Mouse (Mus musculus): ENCODE measurements around the gene Eif2b1. TPM values are rescaled to one million over a fixed set of nuclear protein-coding genes. Genes with fewer than 3 reads are reported as not detected.
A peak's percentile ranks its signal among the peaks of the same experiment; 100 is the strongest.
"Not testable (repeated sequence)": the region's sequence is repeated elsewhere in the genome, so short reads cannot be mapped to it uniquely, and the experiment has no call there.

Gene Eif2b1
- polyA plus RNA-seq, 3 experiments from 2014 or later = 43.2 to 54.2 (median 51.1) TPM

DNA sequence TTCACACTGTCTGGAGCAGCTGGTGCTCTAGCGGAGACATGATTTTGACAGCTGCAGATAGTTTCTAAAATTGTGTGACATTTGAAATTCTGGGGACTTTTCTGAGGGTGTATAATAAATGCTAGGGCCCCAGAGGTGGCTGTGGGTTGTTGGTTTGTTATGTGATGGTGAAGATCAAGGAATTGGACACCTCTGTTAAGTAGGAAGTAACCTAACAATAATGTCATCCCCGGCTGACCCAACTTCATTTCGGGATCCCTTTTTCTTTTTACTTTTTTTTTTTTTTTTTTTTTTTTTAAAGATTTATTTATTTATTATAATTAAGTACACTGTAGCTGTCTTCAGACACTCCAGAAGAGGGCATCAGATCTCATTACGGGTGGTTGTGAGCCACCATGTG, 28.2 kb downstream of the Eif2b1 start:
- ATAC-seq = not testable (repeated sequence)

DNA sequence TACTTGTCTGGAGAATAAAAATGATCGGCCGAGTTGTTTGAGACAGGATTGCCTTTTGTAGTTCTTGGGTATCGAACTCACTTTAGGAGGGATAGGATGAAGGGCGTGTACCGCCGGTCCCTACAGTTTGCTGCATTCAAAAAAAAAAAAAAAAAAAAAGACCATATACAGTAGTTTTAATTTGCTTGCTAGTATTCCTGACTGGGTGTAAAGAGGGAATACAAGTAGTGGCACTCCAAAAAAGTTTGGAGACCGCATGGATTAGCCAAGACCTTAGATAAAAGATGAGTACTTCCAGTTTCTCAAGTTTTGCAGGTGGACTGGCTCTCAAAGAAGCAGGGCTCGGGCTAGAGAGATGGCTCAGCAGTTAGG, 37.3 kb downstream of the Eif2b1 start:
- no peak for ATAC-seq

DNA sequence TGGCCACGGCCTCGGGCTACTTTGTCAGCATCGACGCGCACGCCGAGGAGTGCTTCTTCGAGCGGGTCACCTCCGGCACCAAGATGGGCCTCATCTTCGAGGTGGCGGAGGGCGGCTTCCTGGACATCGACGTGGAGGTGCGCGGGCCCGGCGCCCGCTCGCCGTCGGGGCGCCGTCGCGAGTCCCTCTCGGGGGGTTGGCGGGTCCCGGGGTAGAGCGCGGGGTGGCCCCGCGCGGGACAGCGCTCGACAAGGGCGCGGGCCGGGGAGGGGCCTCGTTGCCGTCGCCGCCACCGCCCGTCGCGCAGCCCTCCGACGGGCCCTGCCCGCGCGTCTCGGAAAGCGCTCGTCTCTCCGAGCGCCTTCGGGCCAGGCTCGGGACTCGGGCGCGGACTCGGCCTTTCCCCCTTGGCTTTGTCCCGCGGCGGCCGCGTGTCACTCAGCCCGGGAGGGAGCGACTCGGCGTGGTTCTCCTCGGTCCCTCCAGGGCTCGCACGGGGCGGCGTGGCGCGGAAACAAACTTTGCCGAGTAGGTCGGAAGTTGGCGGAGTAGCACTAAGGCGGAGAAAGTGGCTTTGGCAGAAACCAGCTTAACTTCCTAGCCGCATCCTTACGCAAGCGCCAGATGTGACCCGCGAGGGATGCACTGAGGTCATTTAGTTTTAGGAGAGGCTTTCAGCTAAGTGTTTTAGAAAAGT, 37.9 kb downstream of the Eif2b1 start:
- ATAC-seq = peak; percentile 45

- peak; percentile 91 for ATAC-seq
These were observed 38.5 kb downstream of the Eif2b1 start, which contains the start of gene Tmed2 for GRCm38 (mm10) chr5:124540383-124540786. Gene Tmed2, plus strand, starts transcription at chr5:124540695.

DNA sequence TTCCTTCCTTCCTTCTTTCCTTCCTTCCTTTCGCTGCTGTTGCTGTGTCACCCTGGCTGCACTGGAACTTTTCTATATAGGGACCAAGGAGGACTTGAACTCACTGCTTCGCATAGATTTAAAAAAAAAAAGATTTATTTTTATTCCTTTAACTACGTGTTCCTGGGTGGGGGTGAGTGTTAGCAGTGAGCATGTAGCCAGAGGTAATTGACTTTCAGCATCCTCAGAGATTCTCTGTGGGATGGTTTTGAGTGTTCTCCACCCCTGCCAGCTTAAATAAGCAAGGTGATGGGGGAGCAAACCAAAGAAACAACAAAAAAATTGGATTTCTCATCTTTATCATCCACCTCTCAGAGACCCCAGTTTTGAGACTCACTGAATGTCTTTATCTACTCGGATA, 39.0 kb downstream of the Eif2b1 start:
- ATAC-seq = no peak

- peak; percentile 23 for ATAC-seq
These were observed 39.8 kb downstream of the Eif2b1 start for GRCm38 (mm10) chr5:124538813-124539792.

DNA sequence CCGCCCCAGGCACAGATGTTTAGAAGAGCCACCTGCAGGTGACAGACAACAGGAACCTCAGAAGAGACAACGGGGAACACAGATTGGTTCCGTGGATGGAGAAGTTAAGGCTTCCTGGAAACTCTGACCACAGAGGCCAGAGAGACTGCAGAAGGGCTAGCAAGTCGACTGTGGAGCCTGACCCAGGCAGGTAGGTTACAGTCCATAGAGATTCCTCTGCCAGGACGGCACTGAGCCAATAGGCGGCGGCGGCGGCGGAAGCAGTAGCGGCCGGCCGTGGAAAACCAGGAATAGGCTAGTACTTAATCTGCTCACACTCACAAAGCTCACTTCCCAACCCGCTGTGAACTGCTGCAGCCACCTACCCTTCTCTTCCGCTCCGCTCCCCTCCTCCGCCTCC, 42.2 kb downstream of the Eif2b1 start:
- ATAC-seq = no peak

DNA sequence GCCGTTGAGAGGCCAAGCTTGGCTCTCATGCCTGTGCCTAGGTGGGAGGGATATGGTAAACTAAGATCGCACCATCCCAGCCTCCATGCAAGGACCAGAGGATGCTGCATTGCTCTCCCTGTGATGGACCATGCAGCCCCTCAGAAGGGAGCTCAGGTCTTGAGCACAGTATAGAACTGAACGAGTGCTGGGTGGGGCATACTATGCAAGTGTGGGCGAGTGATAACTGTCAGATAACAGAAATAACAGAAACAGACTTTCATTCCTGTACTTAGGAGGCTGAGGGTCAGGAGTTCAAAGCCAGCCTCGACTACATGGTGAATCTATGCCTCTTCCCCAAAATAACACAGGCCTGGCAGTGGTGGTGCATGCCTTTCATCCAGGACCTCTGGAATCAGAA, 43.9 kb downstream of the Eif2b1 start:
- ATAC-seq = no peak

DNA sequence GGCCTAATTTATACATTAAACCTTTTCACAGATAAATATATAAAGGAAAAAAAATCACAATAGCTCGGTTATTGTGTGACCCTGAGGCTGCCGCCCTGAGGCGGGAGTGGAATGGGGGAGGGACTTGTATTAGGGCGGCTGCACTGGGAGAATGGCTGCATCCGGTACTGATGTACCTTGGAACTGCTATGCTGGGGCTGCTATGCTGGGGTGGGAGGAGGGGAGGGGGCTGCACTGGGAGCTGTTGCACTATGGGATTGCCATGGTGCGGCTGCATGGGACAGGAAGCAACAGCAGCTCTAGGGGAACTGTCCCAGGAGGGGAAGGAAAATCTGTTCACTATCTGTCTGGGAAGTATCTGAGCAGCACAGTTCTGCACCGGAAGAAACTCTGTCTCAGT, 46.5 kb downstream of the Eif2b1 start:
- no peak for ATAC-seq

GRCm38 (mm10) chr5:124531583-124531930, 47.4 kb downstream of the Eif2b1 start:
- peak; percentile 25 for ATAC-seq

DNA sequence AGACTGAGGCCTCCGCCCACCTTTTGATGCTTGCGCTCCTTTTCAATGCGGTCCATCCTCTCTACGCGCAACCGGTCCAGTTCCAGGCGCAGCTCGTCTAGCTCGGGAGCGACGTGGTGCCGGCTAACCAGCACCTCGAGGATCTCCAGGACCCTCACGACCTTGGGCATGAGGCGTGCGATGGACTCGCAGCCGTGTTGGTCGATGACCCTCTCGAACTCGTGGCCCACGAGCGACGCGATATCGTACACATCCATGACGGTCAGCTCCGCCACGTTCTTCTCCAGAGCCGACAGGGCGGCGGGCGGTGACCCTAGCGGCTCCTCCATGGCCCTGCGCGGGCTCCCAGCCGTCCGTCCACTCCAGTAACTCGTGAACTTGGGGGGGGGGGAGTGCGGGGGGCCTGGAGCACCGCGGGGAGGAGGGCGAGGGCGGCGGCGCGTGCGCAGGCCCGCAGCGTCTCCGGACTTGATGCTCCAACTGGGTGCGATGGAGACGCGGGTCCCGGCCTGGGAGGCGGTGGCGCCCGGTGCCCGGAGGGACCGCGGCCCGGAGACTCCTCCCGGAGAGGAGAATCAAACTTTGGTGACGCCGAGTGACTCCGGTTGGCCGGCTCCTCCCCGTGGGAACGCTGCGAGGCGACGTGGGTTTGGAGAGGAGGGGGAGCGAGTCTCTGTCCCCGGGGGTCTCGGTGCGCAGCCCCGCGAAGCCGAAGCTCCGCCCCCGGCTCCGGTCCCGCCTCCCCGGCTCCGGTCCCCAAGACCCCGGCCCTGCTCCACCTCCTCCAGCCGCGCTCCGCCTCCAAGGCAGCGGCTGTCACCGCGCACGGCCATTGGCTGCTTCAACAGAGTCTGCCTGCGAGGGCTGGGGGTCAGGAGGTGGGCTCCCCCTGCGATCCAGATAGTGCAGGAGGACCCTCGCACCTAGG, 48.0 kb downstream of the Eif2b1 start, which contains the start of gene Rilpl1:
Gene Rilpl1 (minus strand): TSS at position 737 of the 928 bp plus-strand sequence.
- peak; percentile 82 for ATAC-seq

DNA sequence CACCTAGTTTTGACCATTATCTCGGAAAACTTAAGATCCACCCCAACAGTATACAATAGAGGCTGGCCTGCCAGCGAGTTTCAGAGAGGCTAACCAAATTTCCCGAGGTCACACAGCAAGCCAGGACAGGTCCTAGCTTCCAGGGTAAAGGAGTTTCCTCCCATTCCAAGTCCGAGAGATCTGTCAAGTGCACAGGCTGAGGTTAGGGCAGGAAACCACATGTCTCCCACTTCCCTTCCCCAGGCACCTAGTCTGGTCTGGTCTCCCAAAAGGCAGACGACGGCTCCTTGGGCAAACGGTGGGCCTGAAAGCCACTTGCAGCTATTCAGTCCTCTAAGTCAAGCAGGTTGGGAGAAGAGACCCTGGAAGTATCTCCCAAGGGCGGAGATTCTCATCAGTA, 49.2 kb downstream of the Eif2b1 start:
- ATAC-seq = no peak

DNA sequence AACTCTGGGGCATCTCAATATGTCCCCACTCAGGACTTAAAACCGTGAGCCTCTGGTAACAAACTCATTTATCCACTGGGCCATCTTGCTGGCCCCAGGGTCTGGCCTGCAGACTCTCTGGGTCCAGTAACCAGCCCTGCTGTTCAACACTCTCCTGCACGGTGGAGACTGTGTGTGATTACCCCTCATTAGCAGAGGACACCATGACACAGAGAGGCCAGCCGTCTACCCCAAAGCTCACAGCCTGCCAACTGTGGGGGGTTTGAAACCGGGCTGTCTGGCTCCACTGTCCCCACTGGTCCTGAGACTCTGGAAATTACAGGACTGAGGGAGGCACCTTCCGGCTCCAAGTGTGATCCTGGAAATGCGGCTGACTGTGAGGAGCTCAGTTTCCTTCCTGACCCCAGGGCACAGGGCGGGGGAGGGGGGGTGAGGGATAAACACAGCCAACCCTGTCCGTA, 49.7 kb downstream of the Eif2b1 start:
- ATAC-seq = no peak

- ATAC-seq = no peak
These were observed 50.1 kb downstream of the Eif2b1 start for GRCm38 (mm10) chr5:124528791-124529190.

GRCm38 (mm10) chr5:124528351-124528750, 50.6 kb downstream of the Eif2b1 start:
- ATAC-seq = no peak

DNA sequence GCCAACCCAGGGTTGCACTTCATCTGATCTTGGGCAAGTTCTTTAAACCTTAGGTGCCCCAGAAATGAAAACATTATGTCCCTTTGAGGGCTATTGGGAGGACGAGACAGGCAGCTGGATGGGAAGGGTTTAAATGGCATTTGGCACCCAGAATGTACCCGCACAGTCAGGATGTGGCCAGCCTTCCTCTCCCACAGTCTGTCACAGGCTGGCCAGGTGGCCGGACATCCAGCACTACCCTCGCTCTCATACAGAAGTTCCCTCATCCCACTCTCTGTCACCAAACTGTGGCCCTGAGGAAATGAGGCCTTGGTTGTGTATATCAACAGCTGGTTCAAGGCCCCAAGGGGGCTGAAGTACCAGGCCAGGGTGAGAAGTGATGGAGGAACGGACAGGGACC, 54.0 kb downstream of the Eif2b1 start:
- no peak for ATAC-seq

- ATAC-seq = no peak
These were observed 55.9 kb downstream of the Eif2b1 start for GRCm38 (mm10) chr5:124523032-124523431.

DNA sequence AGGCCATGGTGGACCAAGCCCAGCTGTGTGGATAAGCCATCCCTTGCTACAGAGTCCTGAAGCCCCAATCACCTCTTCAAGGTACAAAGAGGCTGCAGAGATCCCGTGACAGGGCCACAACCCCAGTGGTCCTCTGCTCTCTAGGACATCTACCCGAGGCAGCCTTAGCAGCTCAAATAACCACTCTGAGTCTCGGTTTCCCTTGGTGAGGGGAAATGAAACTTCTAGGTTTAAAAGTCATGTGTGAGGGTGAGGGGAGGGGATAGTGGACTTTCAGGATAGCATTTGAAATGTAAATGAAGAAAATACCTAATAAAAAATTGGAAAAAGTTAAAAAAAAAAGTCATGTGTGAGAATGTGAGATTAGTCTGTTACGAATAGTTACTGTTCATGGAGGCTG, 57.3 kb downstream of the Eif2b1 start:
- no peak for ATAC-seq

Data from inflammation-experienced regulatory T-cells, adult 6 months (primary cell).